Mouse (Mus musculus) kidney, postnatal 10 days (tissue): ENCODE measurements around the gene Slc22a16.
A peak's percentile ranks its signal among the peaks of the same experiment; 100 is the strongest.
"Not testable (repeated sequence)": the region's sequence is repeated elsewhere in the genome, so short reads cannot be mapped to it uniquely, and the experiment has no call there.

Experiments
- DNase-seq: peaks from one replicate; pipeline ENCODE4 v3.0.0; 2021; ENCODE audit warnings: mixed read lengths

Gene Slc22a16

DNA sequence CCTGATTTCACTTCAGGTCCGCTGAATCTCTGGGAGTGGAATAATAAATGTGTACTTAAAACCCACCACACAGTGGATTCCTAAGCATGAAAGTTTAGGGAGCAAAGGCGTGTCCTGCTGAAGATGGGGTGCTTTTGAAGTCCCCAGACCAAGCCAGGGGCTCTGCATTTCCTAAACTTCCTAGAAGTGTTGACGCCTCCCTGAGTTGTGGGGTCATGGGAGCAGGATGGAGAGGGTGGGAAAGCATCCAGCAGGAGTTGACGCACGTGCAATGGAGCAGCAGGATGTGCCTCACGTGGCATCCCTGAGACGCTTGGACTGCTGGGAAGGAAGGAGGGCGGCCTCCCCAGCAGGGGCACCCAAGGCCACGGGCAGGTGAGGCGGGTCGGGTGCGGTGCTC is at the start of gene Slc22a16:
TSS of gene Slc22a16 (plus strand) at position 301 of the 400 bp plus-strand sequence.
- DNase-seq: no peak

DNA sequence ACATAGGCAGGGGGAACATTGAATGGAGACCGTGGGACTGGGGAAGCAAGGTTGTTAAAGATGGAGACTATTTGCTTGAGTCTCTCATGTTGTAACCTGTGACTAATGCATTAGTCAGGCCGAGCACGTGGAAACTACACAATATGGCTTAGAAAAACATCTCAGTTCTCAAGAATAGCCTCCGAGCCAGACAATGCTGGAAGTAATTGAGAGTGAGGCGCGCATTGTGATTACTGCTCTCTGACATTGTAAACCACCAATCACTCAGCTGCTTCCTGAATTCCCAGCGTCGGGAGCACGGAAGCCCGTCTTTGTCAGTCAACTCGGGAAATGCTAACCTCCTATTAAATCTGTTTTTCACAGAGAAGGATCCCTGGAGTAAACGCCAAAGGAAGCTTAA is 48.6 kb upstream of the Slc22a16 start:
- peak; percentile 44 for DNase-seq

DNA sequence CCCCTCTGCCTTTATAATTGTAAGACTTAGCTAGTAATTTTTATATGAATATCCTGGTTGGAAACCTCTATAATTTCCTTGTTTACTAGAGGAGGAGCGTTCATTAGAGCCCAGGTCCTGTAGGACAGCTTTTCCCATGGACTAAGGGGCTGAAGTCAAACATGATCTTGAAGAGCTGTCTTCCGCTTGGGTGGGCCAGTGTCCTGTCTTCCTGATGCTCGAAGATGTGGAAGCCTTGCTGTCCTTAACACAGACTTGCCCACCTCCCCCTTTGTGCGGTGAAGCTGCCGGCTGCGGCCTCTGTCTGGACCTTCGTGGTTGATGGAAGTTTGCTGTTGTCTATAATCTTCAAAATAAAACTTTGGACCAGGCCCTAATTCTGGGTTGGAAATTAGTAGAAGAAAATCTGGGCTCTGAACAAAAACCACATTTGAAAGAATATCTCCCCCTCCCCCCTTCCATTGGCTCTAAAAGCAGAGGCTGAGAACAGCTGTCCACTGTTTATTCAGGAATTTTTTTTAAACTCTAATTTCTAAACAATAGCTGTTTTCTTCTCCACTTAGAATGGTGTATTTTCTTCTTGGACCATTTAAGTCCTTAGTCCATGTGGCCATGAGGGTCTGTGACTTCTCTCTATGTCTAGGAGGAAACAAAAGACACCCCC is 46.7 kb upstream of the Slc22a16 start:
- peak; percentile 43 for DNase-seq

DNA sequence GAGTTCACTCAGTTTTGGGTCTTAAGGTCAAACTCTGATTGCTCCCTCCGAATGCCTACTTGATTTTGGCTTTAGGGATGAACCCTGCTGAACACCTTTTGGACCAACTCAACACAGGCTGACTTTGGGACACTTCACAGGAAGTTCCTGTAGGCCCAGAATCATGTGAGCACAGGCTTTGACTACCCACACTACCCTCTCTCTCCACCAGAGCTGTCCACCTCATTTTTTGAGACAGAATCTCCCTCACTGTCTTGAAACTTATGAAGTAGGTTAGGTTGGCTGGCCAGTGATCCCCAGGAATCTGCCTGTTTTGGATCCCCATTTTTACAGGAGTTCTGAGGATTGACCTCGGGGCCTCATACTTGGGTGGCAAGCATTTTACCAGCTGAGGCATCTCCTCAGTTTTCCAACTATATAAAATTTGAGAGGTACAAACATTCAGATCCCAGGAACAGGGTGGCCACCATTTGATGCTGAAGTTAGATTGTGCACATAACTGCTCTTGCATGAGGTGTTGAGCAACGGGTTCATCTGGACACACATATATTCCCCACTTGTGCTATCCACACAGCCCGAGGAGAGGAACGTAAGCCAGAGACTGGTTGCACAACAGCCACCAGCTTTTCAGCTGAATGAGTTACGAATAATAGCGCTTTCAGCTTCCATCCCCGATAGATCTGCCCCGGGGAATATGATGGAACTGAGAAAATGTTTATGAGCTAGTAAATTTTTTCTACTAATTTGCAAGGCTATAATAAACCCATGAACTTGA is 45.9 kb upstream of the Slc22a16 start:
- no peak for DNase-seq

DNA sequence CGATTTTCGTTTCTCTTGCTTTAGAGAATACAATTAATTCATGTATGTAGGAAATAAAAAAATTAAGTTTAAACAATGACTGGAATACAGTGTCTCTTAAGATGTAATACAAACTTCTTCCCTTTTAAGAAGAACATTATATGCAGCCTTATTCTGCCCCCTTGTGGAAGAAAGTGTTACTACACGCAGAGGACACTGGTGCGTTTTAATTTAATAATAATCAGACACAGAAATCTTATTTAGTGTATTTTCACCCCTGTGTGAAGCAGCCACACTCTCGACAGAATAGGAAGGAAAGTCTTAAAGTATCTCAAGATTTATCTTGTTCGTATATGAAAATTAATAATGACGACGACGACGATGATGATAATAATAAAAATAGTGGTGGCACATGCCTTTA is 45.1 kb upstream of the Slc22a16 start:
- peak; percentile 72 for DNase-seq

DNA sequence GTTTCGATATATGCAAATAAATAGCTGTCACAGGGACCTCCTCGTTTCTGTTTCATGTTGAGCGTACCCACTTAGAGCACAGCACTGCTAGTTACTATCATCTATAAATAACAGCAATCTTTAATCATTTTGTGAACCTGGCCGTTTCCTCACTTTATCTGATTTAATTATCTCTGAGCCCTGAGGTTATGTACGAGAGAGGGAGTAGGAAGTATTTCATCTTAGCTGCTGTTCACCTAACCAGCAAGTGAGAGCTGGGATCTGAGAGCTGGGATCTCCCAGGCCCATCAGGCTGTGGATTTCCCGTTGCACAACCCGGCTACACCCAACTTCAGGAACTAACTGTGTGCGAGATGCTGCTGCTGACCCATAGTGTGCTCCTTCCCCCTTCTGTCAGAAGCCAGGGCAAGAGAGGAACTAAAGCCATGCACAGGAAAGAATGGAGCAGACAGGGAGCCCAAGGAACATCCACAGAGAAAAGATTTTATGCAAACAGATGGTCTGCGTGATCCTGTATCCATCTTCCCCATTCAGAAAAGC is 44.5 kb upstream of the Slc22a16 start:
- DNase-seq: no peak

DNA sequence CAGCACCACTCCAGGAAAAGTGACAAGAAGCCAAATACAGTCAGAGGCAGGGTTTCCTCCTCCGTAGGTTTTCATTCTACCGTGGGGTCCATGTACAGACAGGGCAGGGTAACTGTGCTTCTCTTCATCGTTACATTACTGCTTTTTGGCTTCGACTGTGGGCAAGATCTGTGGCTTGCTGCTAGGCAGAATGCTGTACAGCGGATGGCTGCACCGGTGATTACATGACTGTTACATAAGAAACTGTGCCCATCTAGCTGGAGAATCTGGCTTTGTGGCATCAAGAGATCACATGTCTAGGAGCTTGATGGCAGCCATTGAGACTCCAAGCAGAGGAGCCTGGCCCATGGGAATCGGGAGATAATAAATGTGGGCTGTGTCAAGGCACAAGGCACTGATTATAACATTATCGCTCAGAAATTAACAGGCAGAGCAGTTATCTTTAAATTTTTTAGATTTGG is 43.8 kb upstream of the Slc22a16 start:
- DNase-seq: no peak

DNA sequence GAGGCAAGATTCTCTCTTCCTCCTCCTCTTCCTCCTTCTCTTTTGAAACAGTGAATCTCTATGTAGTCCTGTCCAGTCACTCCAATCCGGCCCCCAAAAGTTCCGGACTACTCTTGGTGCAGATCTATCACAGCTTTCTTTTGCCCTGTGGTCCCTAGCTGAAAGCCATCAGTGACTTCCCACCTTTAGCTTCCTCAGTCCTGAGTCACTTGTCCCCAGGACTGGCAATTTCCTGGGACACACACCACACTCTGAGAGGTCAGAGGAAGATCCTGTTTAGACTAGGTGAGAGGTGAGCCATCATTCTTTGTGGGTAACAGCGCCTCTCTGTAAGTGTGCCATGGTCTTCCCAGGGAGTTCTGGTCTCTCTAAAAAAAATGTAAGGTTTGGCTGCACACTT is 43.1 kb upstream of the Slc22a16 start:
- DNase-seq: no peak

DNA sequence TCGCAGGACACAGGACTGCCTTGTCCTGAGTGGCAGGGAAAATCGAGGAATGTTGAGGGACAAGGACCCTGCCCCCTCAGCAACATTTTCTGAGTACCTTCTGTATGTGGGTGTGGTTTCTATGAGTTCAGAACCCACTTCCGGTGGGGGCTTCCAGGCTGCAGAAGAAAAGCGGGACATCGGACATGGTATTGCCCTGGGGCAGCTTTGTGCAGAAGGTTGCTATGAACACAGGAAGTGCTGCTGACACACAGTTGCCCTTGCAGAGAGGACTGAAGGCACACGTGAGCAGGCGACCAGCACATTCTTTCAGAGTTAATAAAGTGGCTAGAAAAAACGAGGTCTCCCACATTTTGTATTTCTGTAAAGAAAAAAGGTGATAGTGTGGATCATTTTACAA is 42.6 kb upstream of the Slc22a16 start:
- peak; percentile 25 for DNase-seq

DNA sequence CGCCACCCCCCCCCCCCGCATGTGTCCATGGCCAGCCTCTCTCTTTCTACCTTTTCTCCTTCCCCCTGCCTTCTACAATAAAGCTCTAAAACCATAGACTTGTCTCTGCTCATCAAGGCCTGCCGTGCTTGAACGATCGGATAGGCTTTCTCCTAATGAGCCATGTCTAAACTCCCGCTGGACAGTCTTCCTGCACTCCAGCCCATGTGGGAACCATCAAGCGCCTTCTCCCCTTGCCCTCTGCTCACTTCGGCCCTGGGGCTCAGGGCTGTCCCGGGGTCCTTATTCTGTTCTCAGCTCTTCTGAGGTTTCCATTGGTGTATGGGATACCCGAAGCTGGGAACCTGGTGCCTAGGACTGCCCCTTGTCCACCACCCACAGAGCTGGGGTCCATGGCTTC is 41.5 kb upstream of the Slc22a16 start:
- no peak for DNase-seq

DNA sequence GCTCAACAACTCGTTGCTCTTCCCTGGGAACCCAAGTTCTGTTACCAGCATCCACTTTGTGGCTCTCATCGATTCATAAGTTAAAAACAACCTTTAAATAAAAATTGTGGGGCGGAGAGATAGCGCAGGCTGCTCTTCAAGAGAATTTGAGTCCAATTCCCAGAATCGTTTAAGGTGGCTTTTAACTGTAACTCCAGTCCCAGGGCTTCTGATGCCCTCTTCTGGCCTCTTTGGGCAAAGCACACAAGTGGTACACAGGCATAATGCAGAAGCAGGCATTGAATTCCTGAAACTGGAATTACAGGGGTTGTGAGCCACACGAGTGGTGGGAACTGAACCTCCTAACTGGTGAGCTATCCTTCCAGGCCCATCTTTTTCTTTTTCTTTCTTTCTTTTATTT is 40.5 kb upstream of the Slc22a16 start:
- peak; percentile 75 for DNase-seq

DNA sequence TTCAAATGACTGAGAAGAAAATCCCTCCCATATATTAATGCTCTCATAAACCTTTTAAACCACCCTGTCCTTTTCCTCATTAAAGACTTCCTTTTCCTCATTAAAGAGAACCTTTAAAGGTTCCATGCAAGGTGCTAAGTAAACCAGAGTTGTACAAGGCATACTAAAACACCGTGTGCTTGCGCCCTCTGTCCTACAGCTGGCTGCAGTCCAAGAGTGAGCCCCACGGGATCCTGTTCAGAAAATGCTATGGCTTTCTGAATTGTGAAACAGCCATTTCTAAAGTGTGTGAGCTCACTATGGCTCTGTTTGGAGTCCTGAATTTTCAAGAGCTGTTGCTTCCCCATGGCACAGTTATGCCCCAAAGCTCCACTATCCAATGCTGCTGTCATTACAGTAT is 39.5 kb upstream of the Slc22a16 start:
- DNase-seq: no peak

DNA sequence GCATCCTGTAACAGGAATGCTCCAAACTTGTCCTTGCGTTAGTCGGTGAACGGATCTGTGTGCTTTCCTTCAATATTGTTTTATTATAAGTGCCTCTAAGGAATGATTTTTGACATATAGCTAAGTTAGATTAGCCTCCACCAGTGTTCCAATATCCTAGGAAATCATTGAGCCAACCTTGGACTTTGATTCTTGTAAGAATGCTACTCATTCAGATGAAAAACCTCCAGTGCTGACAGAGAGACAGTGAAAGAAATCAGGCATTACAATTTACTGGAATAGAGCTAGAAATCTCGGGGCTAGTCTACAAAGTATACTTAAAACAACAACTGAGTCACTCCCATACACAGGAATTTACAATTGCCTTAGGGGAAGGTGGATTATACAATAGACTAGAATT is 37.5 kb upstream of the Slc22a16 start:
- DNase-seq: not testable (repeated sequence)

DNA sequence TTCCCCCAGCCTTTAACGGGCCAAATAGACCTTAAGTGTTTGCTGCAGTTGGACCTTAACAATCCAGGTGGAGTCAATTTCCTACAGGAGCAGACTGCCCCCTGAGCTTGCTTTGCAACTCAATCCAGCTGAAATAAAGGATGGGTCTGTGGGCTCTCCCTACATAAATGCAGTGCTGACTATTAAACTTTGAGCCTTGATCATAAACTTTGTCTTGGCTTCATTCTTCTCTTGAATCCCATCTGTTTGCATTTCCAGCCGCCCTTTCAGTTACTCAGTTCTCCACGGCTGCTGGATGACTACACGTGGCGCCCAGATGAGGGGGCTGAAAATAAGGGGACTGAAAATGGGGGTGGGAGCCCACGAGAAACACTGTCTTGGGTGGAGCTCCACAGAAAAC is 28.8 kb upstream of the Slc22a16 start:
- DNase-seq: no peak

DNA sequence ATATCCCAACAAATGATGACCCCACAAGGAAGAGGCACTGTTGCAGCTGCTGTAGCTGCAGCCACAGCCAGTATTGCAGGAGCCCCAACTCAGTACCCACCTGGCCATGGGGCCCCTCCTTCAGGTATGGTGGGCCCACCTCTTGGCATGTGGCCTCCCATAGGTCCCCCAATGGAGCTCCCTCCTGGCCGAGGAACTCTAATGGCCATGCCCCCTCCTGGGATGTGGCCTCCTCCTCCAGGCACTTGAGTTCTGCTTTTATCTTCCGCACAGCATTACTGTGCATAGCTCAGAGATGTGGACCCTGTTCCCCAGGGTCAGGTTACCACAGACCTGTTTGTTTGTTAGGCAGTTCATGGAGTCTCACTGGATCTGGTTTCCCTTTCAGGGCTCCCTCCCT is 20.8 kb upstream of the Slc22a16 start:
- no peak for DNase-seq

DNA sequence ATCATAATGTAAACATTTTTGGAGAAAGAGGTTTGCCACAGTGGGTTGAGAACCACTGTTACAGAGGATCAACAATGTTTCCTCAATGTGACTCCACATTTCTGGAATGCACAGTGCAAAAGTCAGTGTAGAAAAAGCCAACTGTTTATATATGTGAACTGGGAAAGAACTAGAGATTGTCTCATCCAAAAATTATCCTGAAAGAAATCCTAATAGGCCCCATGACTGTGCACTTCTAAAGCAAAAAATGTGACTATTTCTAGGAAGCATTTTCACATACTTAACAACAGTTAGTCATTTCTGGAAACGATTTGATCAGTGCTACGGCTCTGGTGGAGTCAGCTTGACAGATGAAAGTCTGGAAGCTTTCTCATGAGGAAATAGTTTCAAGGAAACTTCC is 18.3 kb upstream of the Slc22a16 start:
- DNase-seq: no peak

DNA sequence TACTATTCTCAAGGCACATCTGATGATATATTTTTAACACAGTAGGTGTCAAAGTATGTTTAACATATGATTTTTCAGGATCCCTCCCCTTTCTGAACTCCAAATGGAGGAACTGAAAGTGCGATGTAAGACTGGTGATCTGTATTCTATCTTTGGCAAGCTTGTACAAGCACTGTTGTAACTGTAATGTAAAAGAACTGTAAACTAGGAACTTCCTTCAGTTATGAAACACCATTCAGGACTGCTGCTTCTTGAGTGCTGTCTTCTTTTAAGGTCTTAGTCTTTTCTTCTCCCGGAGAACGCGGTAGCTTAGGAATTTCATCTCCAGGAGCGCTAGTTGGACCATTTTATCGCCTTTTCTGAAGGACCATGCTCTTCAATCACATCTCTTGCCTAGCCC is 4.4 kb upstream of the Slc22a16 start:
- not testable (repeated sequence) for DNase-seq

DNA sequence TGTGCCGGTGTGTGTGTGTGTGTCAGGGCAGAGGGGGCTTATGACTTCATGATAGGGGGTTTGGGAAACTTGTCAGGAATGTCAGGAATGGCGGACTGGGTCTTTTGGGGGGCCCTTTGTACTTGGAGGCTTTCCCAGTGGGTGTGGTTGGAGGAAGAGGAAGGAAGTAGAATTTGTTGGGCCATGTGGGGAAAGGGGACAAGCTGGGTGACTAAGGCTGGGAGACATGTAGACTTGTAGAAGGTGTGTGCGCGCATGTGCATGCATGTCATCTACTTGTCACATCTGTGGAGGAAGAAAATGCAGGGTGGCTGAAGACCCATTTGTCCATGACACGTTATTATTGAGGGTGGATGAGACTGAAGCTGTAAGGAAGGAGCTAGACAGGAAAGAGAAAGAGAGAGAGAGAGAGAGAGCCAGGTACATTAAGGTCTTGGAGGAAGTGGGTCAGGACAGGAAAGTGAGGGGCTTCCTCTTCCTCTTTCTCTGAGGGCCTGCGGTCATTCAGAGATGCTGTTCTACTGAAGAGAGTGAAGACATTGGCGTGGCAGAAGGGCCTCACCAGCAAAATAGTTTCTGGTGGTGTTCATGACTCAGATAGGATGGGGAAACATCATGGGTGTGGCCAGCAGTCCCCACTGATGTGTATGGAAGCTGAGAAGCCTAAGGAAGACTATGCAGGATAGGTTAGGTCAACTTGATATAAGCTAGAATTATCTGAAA is 5.9 kb downstream of the Slc22a16 start:
- no peak for DNase-seq

DNA sequence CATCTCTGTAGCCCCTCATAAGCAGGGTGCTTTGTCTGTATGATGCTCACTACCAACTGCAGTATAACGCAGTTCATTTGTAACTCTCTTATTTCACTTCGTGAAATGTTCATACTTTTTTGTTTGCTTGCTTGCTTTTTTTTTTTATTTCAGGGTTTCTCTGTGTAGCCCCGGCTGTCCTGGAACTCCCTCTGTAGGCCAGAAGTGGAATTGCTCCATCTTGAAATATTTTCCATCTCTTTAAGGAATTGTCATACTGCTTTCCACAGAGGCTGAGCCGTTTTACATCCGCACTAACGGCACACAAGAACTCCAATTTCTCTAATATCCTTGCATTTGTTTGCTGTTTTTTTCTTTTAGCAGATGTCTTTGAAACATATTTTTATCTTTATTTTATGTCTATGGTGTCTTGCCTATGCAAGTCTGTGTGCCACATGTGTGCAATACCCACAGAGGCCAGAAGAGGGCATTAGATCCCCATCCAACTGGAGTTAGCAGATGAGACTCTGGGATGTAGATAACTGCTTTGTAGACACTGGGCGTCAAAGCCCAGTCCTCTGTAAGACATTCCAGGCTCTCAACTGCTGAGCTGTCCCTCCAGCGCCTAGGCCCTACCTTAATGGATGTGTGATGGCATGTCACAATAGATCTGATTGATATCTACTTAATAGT is 13.6 kb downstream of the Slc22a16 start:
- peak; percentile 32 for DNase-seq

DNA sequence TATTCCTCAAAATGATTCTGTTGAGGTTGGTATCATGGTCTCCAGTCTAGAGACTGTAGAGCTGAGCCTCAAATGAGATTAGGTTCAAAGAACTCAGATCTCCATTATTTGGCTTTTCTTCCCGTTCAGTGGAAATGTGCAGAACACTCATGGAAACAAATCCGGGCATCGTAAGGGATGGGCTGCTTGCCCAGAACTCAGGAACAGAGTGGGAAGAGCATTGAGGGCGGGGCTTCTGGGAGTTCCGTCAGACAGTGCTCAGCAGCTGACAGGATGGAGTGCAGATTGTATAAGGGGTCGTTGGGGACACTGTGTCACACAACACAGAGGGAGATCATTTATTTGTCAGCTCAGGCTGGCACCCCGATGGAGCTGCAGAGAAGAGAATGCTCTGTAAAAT is 22.1 kb downstream of the Slc22a16 start:
- no peak for DNase-seq

DNA sequence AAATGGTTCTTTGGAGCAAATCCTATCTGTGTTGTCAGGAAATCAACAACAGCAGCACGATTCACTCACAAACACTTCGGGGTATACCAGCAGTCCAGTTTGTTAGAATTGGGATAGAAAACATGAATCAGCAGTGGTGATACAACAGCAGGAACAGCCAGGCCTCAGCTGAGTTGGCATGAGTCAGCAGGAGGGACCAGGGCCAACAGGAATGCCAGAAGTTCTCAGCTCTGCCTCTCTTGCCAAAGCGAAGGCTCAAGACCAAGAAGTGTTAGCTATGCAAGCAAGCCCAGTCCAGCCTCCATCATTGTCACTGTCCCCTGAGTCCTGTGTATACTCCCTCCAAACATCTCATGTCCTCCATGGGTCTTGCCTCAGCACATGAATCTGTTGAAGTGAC is 27.0 kb downstream of the Slc22a16 start:
- DNase-seq: no peak

DNA sequence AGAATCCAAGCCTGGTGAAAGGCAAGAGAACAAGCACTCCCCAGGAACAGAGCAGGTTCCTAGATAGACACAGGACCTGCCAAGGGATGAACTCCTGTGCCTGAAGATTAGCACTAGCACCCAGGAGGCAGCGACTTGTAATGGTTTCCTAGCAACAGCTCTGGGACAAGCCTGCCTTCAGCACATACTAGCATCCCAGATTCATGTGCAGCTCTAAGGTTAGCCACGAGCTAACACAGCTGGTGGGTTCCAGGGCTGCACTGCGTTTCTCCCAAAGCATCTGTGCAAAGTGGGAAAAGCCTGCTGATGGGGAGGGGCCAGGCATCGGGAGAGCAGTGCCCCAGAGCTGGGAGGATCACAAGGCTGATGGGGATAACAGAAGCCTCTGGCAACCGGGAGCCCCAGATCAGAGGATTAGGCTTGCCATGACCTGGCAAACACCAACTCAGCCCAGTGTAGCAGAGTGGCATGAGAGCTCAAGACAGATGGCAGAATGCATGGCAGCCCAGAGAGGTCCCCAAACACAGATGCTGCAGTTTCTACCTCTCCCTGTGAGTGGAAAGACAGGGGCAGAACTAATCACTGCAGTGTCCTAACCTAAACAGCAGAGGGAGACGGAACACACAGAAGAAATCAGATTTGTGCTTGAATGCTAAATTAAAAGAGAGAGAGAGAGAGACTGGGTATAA is 34.7 kb downstream of the Slc22a16 start:
- no peak for DNase-seq
